Mouse (Mus musculus): Measurements from ENCODE around the gene Rrp15. TPM values are rescaled to one million over a fixed set of nuclear protein-coding genes. Genes with fewer than 3 reads are reported as not detected.

The Rrp15 gene
- polyA plus RNA-seq, 1 experiment from 2014 or later: 26.9 TPM

- no peak overlapping the region for H3K4me3 ChIP-seq (ENCODE audit: low read length)
- H3K36me3 ChIP-seq (ENCODE audit: control insufficient read depth, insufficient read depth, low read length): 0 out of 2 replicates have a peak, but pooled peaks cover 5% of the 10 kb centered on the region
- no peak overlapping the region for H3K4me2 ChIP-seq (ENCODE audit: low read length)
- 84% methylated on average over 11 of the region's 11 CpGs for WGBS
- no peaks in the 10 kb centered on the region for H3K9me3 ChIP-seq (ENCODE audit: control insufficient read depth, low read length)
- H3K9ac ChIP-seq (ENCODE audit: low read depth, low read length): no peak overlapping the region
- no peaks in the 10 kb centered on the region for H3K27me3 ChIP-seq (replicated peaks; ENCODE audit: control insufficient read depth, insufficient read depth, low read length)
- H3K27ac ChIP-seq (ENCODE audit: low read depth, low read length): no peak overlapping the region
- H3K4me1 ChIP-seq (ENCODE audit: control insufficient read depth, insufficient read depth, low read depth, low read length): peaks cover 3% of the 10 kb centered on the region
- no peak for ATAC-seq
These were observed 28.0 kb downstream of the Rrp15 start for GRCm38 (mm10) chr1:186721166-186721565.

DNA sequence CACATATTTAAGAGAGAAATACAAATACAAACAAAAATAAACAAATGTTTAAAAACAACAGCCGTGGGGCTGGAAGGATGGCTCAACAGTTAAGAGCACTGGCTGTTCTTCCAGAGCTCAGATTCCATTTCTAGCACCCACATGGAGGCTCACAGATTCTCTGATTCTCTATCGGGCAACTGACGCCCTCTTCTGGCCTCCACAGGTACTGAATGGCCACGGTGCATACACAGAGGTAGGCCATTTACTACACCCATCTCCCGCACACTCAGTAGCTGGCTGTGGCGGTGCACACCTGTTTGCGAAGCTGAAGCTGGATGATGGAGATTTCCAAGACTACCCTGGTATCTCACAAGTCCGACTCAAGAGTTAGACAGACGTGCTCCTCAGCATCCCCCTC, 29.4 kb downstream of the Rrp15 start:
- H3K36me3 ChIP-seq (ENCODE audit: control insufficient read depth, insufficient read depth, low read length): 0 out of 2 replicates have a peak, but pooled peaks cover 5% of the 10 kb centered on the region
- 96% methylated on average over 9 of the region's 9 CpGs for WGBS
- no peak overlapping the region for H3K9ac ChIP-seq (ENCODE audit: low read depth, low read length)
- peaks cover 3% of the 10 kb centered on the region for H3K4me1 ChIP-seq (ENCODE audit: control insufficient read depth, insufficient read depth, low read depth, low read length)
- H3K4me3 ChIP-seq (ENCODE audit: low read length): no peak overlapping the region
- no peak for ATAC-seq
- no peak overlapping the region for H3K4me2 ChIP-seq (ENCODE audit: low read length)
- H3K9me3 ChIP-seq (ENCODE audit: control insufficient read depth, low read length): no peaks in the 10 kb centered on the region
- no peaks in the 10 kb centered on the region for H3K27me3 ChIP-seq (replicated peaks; ENCODE audit: control insufficient read depth, insufficient read depth, low read length)
- H3K27ac ChIP-seq (ENCODE audit: low read depth, low read length): no peak overlapping the region

DNA sequence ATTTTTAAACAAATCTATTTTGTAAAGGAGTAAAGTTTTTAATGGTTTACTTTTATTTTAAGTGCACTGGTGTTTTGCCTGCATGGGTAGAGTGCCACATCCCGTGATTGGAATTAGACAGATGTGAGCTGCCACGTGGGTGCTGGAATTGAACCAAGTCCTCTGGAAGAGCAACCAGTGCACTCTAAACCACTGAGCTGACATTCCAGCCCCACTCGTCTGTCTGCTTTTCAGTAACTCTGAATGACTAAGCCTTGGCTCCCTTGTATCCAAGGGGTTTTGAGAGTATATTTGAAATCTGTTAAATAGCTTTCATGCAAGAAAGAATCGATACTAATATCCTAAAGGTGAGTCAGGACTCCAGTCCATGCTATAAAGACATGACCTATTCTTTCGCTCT, 30.3 kb downstream of the Rrp15 start:
- H3K27ac ChIP-seq (ENCODE audit: low read depth, low read length): no peak overlapping the region
- H3K9me3 ChIP-seq (ENCODE audit: control insufficient read depth, low read length): no peaks in the 10 kb centered on the region
- no peak for ATAC-seq
- H3K36me3 ChIP-seq (ENCODE audit: control insufficient read depth, insufficient read depth, low read length): 0 out of 2 replicates have a peak, but pooled peaks cover 5% of the 10 kb centered on the region
- H3K9ac ChIP-seq (ENCODE audit: low read depth, low read length): no peak overlapping the region
- H3K4me3 ChIP-seq (ENCODE audit: low read length): no peak overlapping the region
- H3K4me1 ChIP-seq (ENCODE audit: control insufficient read depth, insufficient read depth, low read depth, low read length): peaks cover 3% of the 10 kb centered on the region
- no peak overlapping the region for H3K4me2 ChIP-seq (ENCODE audit: low read length)
- 77% methylated on average over 5 of the region's 5 CpGs for WGBS
- no peaks in the 10 kb centered on the region for H3K27me3 ChIP-seq (replicated peaks; ENCODE audit: control insufficient read depth, insufficient read depth, low read length)

DNA sequence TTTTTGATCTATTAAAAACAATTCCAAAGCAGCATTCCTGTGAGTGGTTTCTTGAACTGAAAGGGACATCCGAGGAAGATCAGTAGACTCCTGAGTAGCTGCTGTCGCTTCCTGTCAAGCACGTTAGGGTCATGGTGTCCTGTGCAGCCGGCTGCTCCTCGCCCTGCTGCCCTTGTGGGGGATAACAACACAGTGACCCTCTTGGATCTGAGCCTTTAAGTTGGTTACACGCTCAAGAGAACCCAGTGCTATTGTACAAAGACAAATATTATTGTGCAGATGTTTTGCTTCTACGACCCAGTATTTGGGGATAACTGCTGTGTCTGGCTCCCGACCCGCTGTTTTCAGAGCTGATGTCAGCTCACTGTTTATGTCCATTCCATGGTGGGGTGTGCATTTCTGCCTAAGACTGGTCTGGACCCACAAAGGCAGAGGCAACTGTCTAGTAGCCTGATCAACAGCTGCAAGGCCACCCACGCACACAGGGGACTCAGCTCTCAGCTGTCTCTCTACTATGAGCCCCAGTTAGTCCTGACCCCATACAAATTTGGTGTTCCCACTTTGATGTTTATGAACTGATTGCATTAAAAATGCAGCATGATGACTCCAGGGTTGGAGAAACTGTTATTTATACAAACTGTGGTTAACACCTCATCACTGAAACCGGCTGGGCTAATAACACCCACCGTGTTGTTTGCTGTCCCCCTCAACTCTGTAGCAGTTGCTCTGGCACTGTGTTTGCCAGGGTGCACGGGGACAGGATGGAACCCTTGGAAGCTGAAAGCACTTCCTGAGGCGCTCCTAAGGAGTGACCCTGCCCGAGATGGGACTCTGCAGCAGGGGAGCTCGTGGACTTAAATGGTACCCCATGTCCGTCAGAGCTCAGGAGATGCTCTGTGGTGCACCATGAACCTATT, 33.9 kb downstream of the Rrp15 start:
- no peak for ATAC-seq

GRCm38 (mm10) chr1:186714215-186714614, 34.9 kb downstream of the Rrp15 start:
- Histone ChIP-seq H3K4me3 (ENCODE audit: low read length) (no peak overlapping the region), H3K9me3 (ENCODE audit: control insufficient read depth, low read length) (no peaks in the 10 kb centered on the region), H3K27ac (ENCODE audit: low read depth, low read length) (no peak overlapping the region), H3K4me1 (ENCODE audit: control insufficient read depth, insufficient read depth, low read depth, low read length) (no peaks in the 10 kb centered on the region), H3K36me3 (ENCODE audit: control insufficient read depth, insufficient read depth, low read length) (0 out of 2 replicates have a peak, but pooled peaks cover 2% of the 10 kb centered on the region), H3K9ac (ENCODE audit: low read depth, low read length) (no peak overlapping the region), H3K27me3 (replicated peaks; ENCODE audit: control insufficient read depth, insufficient read depth, low read length) (no peaks in the 10 kb centered on the region), H3K4me2 (ENCODE audit: low read length) (no peak overlapping the region)
- 86% methylated on average over 4 of the region's 4 CpGs for WGBS
- ATAC-seq: no peak

More for the DNA sequence above, 33.9 kb downstream of the Rrp15 start:
- Histone ChIP-seq H3K27ac (ENCODE audit: low read depth, low read length) (no peak overlapping the region), H3K9ac (ENCODE audit: low read depth, low read length) (no peak overlapping the region), H3K9me3 (ENCODE audit: control insufficient read depth, low read length) (no peaks in the 10 kb centered on the region), H3K4me2 (ENCODE audit: low read length) (no peak overlapping the region), H3K27me3 (replicated peaks; ENCODE audit: control insufficient read depth, insufficient read depth, low read length) (no peaks in the 10 kb centered on the region), H3K36me3 (ENCODE audit: control insufficient read depth, insufficient read depth, low read length) (0 out of 2 replicates have a peak, but pooled peaks cover 2% of the 10 kb centered on the region), H3K4me1 (ENCODE audit: control insufficient read depth, insufficient read depth, low read depth, low read length) (no peaks in the 10 kb centered on the region), H3K4me3 (ENCODE audit: low read length) (no peak overlapping the region)
- 80% methylated on average over 17 of the region's 17 CpGs for WGBS

DNA sequence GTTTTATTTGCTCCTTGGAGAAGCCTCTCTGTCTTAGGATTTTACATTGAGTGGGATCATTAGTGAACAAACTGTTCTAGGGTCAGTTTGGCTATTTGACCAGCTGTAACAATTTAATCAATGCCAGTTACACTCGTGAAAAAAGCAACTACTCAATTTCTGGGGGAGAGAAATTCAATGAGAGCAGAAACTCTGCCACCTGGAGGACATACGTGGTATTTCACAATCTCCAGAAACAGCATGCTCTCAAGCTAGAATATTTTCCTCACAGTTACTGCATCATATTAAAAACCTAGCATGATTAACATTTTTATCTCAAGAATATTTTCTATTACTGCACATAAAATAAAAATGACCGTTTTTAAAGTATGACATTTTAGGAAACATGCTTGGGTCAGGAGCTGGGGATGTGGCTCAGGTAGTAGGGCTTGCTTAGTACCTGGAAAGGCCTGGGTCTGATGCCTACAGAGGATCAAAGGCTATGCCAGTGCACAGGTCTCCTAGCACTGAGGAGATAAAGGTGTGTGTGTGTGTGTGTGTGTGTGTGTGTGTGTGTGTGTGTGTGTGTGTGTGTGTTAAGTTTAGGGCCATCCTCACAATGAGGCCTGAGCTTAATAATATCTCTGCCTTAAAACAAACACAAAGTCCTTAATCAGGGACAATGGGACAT, 36.2 kb downstream of the Rrp15 start:
- Histone ChIP-seq H3K9ac (ENCODE audit: low read depth, low read length) (no peak overlapping the region), H3K4me3 (ENCODE audit: low read length) (no peak overlapping the region), H3K9me3 (ENCODE audit: control insufficient read depth, low read length) (no peaks in the 10 kb centered on the region), H3K27ac (ENCODE audit: low read depth, low read length) (no peak overlapping the region), H3K4me1 (ENCODE audit: control insufficient read depth, insufficient read depth, low read depth, low read length) (no peaks in the 10 kb centered on the region), H3K27me3 (replicated peaks; ENCODE audit: control insufficient read depth, insufficient read depth, low read length) (no peaks in the 10 kb centered on the region), H3K4me2 (ENCODE audit: low read length) (no peak overlapping the region), H3K36me3 (ENCODE audit: control insufficient read depth, insufficient read depth, low read length) (0 out of 2 replicates have a peak, but pooled peaks cover 2% of the 10 kb centered on the region)
- ATAC-seq: no peak
- 3% methylated on average over 3 of the region's 3 CpGs for WGBS

- 3% methylated on average over 12 of the region's 12 CpGs for WGBS
- H3K9me3 ChIP-seq (ENCODE audit: control insufficient read depth, low read length): no peaks in the 10 kb centered on the region
- no peaks in the 10 kb centered on the region; the same call in 1 of the 2 replicates for H3K27me3 ChIP-seq (replicated peaks; ENCODE audit: control insufficient read depth, insufficient read depth, low read length)
- peak within 1 kb of the TSS; percentile 80 for H3K4me3 ChIP-seq (ENCODE audit: low read length)
- H3K36me3 ChIP-seq (ENCODE audit: control insufficient read depth, insufficient read depth, low read length): no peaks in the 10 kb centered on the region
- peaks cover 14% of the 10 kb centered on the region for H3K4me1 ChIP-seq (ENCODE audit: control insufficient read depth, insufficient read depth, low read depth, low read length)
- peak; percentile 34; the same call in 1 of the 2 replicates for ATAC-seq
- H3K27ac ChIP-seq (ENCODE audit: low read depth, low read length): peak within 1 kb of the TSS; percentile 79
- peak within 1 kb of the TSS; percentile 80 for H3K9ac ChIP-seq (ENCODE audit: low read depth, low read length)
- H3K4me2 ChIP-seq (ENCODE audit: low read length): peak within 1 kb of the TSS; percentile 96
These were observed 43.3 kb downstream of the Rrp15 start, which contains the start of gene Tgfb2 for GRCm38 (mm10) chr1:186705915-186706248. TSS of gene Tgfb2 (minus strand) at chr1:186705989.

DNA sequence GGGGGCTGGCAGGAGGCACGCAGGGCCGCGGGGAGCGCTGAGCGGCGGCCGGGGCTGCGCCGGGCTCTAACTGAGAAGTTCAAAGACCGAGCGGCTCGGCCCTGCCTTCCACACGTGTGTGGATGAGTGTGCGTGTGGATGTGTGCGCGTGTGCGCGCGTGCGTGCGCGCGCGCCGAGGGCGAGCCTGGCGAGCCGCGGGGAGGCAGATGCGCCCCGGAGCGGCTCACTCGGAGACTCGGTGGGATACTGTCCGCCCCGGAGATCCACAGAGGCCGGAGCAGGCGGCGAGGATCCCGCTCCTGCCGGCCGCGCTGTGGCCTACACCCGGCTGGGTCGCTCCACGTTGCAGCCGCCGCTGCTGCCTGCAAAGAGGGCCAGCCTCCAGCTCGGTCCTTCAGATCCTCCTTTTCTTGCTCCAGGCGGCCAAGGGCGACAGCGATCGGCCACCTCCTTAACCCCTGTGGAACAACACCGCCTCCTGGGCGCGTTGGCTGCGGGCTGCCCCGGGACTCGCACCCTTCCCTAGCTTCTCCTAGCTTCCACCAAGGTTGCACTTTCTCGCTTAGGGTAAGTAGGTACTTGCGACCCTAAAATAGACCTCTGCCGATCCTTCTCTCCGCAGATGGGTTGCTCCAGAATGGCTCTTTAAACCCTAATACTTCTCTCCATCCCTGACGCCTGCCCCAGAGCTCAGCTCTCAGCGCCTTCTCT, 43.8 kb downstream of the Rrp15 start:
- under 1% methylated on average over 43 of the region's 65 CpGs for WGBS

More for the DNA sequence above, 43.8 kb downstream of the Rrp15 start:
- H3K4me2 ChIP-seq (ENCODE audit: low read length): peak overlapping the region; percentile 96
- peak overlapping the region; percentile 80 for H3K4me3 ChIP-seq (ENCODE audit: low read length)
- peak; percentile 75 for ATAC-seq
- H3K9me3 ChIP-seq (ENCODE audit: control insufficient read depth, low read length): no peaks in the 10 kb centered on the region
- peak overlapping the region; percentile 79 for H3K27ac ChIP-seq (ENCODE audit: low read depth, low read length)
- no peaks in the 10 kb centered on the region; the same call in 1 of the 2 replicates for H3K27me3 ChIP-seq (replicated peaks; ENCODE audit: control insufficient read depth, insufficient read depth, low read length)
- no peaks in the 10 kb centered on the region for H3K36me3 ChIP-seq (ENCODE audit: control insufficient read depth, insufficient read depth, low read length)
- H3K4me1 ChIP-seq (ENCODE audit: control insufficient read depth, insufficient read depth, low read depth, low read length): peaks cover 14% of the 10 kb centered on the region
- peak overlapping the region; percentile 80 for H3K9ac ChIP-seq (ENCODE audit: low read depth, low read length)

All from hindbrain, embryonic 16.5 days (tissue).